Mouse (Mus musculus): ENCODE measurements around the gene Spock1. TPM values are rescaled to one million over a fixed set of nuclear protein-coding genes. Genes with fewer than 3 reads are reported as not detected.

Spock1 gene
- polyA plus RNA-seq, 1 experiment from 2014 or later = 69.4 TPM

GRCm38 (mm10) chr13:57907428-57908265, 485 bp downstream of the Spock1 start:
- no peaks in the 10 kb centered on the region for H3K36me3 ChIP-seq
- peaks cover 26% of the 10 kb centered on the region for H3K4me1 ChIP-seq (replicated peaks)
- peak; percentile 86 for ATAC-seq (ENCODE audit: low FRiP score)
- peak overlapping the region; percentile 77 for H3K4me2 ChIP-seq
- peak overlapping the region; percentile 65 for H3K4me3 ChIP-seq
- H3K27ac ChIP-seq = peak overlapping the region; percentile 72
- H3K9ac ChIP-seq = peak overlapping the region; percentile 86
- no peaks in the 10 kb centered on the region for H3K9me3 ChIP-seq
- peaks cover 26% of the 10 kb centered on the region for H3K27me3 ChIP-seq
- WGBS = under 1% methylated on average over 59 of the region's 60 CpGs

DNA sequence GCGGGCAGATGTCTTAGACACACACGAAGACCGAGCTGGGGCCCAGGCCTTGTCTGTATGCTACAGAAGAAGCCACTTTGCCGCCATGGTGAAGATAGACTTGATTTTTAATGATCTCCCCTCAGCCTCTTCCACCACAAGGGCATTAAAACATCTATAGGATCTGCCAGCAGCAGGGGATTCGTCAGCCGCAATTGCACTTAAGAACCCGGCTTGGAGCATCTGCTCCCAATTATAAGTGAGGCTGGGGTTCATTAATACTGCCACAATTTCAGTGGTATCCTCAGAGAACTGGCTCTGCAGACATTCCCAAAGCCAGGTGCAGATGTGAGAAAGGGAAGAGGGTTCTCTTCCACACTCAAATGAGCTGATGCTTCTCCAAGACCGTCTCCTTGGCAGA, 13.5 kb downstream of the Spock1 start:
- 71% methylated on average over 8 of the region's 8 CpGs for WGBS
- Histone ChIP-seq H3K9ac (no peak overlapping the region), H3K4me3 (no peak overlapping the region), H3K4me1 (replicated peaks) (peaks cover 6% of the 10 kb centered on the region), H3K36me3 (peaks cover 19% of the 10 kb centered on the region), H3K27me3 (no peaks in the 10 kb centered on the region), H3K9me3 (peaks cover 3% of the 10 kb centered on the region; the same call in 1 of the 2 replicates), H3K4me2 (no peak overlapping the region), H3K27ac (peak overlapping the region; percentile 63)
- no peak for ATAC-seq (ENCODE audit: low FRiP score)

DNA sequence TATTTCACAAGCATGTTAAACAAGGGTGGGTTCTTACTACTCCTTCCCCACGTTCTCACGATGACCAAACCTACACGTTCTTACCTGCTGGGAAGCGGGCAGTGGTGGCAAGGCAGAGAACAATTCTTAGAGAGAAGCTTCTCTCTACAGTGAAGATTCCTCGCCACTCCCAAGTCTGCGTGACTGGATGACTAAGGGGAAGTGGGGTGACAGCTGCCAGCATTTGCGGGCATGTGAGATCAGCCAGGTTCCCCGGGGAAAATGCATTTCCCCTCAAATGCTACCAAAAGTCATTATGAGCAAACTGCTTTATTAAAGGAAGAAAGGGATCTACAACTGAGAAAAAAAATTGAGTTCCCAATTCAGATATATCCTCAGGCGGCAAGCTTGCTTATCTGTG, 18.4 kb downstream of the Spock1 start:
- Histone ChIP-seq H3K27me3 (no peaks in the 10 kb centered on the region), H3K4me1 (replicated peaks) (peaks cover 15% of the 10 kb centered on the region), H3K27ac (peak overlapping the region; percentile 9; the same call in 1 of the 2 replicates), H3K36me3 (no peaks in the 10 kb centered on the region), H3K9ac (no peak overlapping the region), H3K4me2 (peak overlapping the region; percentile 27; the same call in 1 of the 2 replicates), H3K4me3 (no peak overlapping the region), H3K9me3 (no peaks in the 10 kb centered on the region)
- WGBS = 58% methylated on average over 9 of the region's 9 CpGs
- ATAC-seq (ENCODE audit: low FRiP score) = no peak

DNA sequence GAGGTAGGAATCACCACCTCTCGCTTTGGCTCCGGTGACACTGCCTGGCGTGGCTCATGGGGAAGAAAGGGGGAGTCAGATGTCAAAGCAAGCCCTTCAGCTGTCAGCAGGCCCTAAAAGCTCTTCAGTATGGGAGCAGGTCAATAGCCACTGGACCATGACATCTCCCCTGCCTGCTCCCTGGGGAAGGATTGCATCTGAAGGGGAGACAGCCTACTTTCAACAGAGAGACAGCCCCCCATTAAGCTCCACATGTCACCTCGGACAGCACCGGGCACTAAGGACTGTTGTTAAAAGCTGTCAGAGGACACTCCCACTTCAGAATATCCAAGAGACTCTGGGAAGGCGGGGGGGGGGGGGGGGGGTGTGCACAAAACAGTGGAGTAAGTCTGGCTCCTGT, 19.1 kb downstream of the Spock1 start:
- Histone ChIP-seq H3K27ac (no peak overlapping the region), H3K9me3 (no peaks in the 10 kb centered on the region), H3K9ac (no peak overlapping the region), H3K4me2 (peak overlapping the region; percentile 27; the same call in 1 of the 2 replicates), H3K27me3 (no peaks in the 10 kb centered on the region), H3K36me3 (no peaks in the 10 kb centered on the region), H3K4me1 (replicated peaks) (peaks cover 15% of the 10 kb centered on the region), H3K4me3 (no peak overlapping the region)
- 11% methylated on average over 6 of the region's 6 CpGs for WGBS
- no peak for ATAC-seq (ENCODE audit: low FRiP score)

GRCm38 (mm10) chr13:57879817-57880216, 28.3 kb downstream of the Spock1 start:
- Histone ChIP-seq H3K4me2 (no peak overlapping the region), H3K9me3 (no peaks in the 10 kb centered on the region), H3K4me3 (no peak overlapping the region), H3K27ac (no peak overlapping the region; the same call in 1 of the 2 replicates), H3K4me1 (replicated peaks) (peaks cover 31% of the 10 kb centered on the region), H3K27me3 (no peaks in the 10 kb centered on the region), H3K36me3 (no peaks in the 10 kb centered on the region), H3K9ac (no peak overlapping the region)
- WGBS = 60% methylated on average over 4 of the region's 4 CpGs
- no peak for ATAC-seq (ENCODE audit: low FRiP score)

DNA sequence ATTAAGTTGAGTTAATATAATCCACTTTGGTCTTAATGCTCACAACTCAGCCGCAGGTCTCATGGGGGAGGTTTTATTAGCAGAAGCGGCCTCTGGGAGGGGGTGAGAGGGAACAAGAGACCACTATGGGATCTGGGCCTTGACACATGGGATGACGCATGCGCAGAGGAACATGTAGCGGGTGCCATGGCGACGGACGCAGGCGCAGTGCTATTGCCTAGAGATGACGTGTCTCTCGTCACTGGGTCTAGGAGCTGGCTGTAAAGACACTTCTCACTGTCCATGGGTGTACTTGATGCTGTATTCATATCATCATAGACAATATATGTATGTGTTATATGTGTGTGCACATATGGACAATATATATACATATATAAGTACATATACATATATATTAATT, 29.3 kb downstream of the Spock1 start:
- H3K4me1 ChIP-seq (replicated peaks) = peaks cover 31% of the 10 kb centered on the region
- no peak overlapping the region for H3K4me3 ChIP-seq
- no peaks in the 10 kb centered on the region for H3K9me3 ChIP-seq
- H3K27ac ChIP-seq = no peak overlapping the region
- H3K27me3 ChIP-seq = no peaks in the 10 kb centered on the region
- H3K36me3 ChIP-seq = no peaks in the 10 kb centered on the region
- no peak for ATAC-seq (ENCODE audit: low FRiP score)
- H3K4me2 ChIP-seq = no peak overlapping the region
- WGBS = 79% methylated on average over 11 of the region's 11 CpGs
- H3K9ac ChIP-seq = no peak overlapping the region

DNA sequence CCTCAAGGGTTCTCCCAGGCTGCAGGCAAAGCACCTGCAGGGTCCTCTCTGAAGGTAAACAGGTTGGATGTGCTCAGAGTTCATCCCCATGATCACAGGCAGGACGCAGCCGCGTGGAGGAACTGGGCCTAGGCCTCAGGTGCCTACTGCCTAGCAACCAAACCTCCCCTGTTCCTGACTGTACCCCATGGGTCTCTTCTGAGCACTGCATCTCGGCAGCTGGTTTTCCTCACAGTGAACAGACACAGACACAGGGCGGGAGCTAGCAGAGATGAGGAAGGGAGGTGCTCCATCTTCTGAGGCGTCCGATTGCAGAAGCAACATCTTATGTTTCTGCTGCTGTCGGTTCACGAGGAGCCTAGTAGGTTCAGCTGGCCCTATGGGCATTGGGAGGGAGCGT, 30.4 kb downstream of the Spock1 start:
- peaks cover 26% of the 10 kb centered on the region for H3K4me1 ChIP-seq (replicated peaks)
- no peaks in the 10 kb centered on the region for H3K27me3 ChIP-seq
- H3K4me3 ChIP-seq = no peak overlapping the region
- WGBS = 77% methylated on average over 10 of the region's 10 CpGs
- peak overlapping the region; percentile 64; the same call in 1 of the 2 replicates for H3K27ac ChIP-seq
- no peak overlapping the region for H3K4me2 ChIP-seq
- H3K9ac ChIP-seq = no peak overlapping the region
- H3K9me3 ChIP-seq = no peaks in the 10 kb centered on the region
- no peaks in the 10 kb centered on the region for H3K36me3 ChIP-seq
- ATAC-seq (ENCODE audit: low FRiP score) = no peak

- H3K36me3 ChIP-seq = no peaks in the 10 kb centered on the region
- H3K27ac ChIP-seq = no peak overlapping the region
- no peak overlapping the region for H3K9ac ChIP-seq
- H3K4me2 ChIP-seq = no peak overlapping the region
- no peaks in the 10 kb centered on the region for H3K9me3 ChIP-seq
- H3K4me3 ChIP-seq = no peak overlapping the region
- 61% methylated on average over 5 of the region's 5 CpGs for WGBS
- H3K27me3 ChIP-seq = no peaks in the 10 kb centered on the region
- ATAC-seq (ENCODE audit: low FRiP score) = no peak
- H3K4me1 ChIP-seq (replicated peaks) = peaks cover 19% of the 10 kb centered on the region
Measured at GRCm38 (mm10) chr13:57876966-57877365, 31.2 kb downstream of the Spock1 start.

- ATAC-seq (ENCODE audit: low FRiP score) = no peak
- 87% methylated on average over 4 of the region's 4 CpGs for WGBS
- Histone ChIP-seq H3K27me3 (no peaks in the 10 kb centered on the region), H3K4me3 (no peak overlapping the region), H3K36me3 (no peaks in the 10 kb centered on the region), H3K9me3 (no peaks in the 10 kb centered on the region), H3K27ac (no peak overlapping the region), H3K4me1 (replicated peaks) (0 out of 2 replicates have a peak, but pooled peaks cover 5% of the 10 kb centered on the region), H3K9ac (no peak overlapping the region), H3K4me2 (no peak overlapping the region)
Measured at GRCm38 (mm10) chr13:57870058-57870457, 38.1 kb downstream of the Spock1 start.

DNA sequence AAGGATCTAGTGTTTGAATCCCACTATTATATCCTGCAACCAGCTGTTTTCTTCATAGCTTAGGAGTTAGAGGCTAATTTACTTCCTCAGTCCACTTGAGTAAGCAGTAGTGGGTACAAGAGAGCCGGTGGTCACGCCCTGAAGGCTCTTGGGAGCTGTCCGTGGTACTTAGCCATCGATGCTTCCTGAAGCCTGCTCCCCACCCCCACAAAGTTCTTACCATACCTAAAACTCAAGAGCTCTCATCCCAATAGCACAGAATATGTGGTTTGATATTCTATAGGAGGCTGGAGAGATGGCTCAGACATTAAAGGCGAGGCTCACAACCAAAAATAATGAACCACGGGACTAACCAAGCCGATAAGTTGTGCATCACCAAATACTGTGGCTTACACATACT, 40.5 kb downstream of the Spock1 start:
- H3K9ac ChIP-seq = no peak overlapping the region
- no peak for ATAC-seq (ENCODE audit: low FRiP score)
- H3K4me2 ChIP-seq = no peak overlapping the region
- H3K4me1 ChIP-seq (replicated peaks) = peaks cover 11% of the 10 kb centered on the region
- no peaks in the 10 kb centered on the region for H3K27me3 ChIP-seq
- no peak overlapping the region for H3K27ac ChIP-seq
- no peaks in the 10 kb centered on the region for H3K9me3 ChIP-seq
- whole genome bisulfite sequencing = 63% methylated on average over 7 of the region's 7 CpGs
- H3K4me3 ChIP-seq = no peak overlapping the region
- H3K36me3 ChIP-seq = no peaks in the 10 kb centered on the region

DNA sequence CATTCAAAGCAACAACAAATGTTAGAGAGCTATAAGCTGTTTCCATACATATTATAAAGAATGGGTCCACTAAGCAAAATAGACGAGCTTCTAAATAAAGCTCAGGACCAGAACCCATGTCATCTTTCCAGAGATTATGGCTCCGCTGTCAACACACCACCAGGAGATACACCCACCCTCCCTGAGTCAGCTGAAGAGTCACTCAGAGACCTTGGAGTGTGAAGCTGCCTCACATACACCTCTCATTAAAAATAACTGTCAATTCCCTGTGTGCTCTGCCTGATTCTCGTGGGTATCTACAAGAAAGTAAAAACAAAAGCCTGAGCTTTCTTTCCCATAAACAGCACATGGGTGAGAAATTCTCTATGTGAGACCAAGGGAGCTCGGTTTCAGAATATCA, 43.1 kb downstream of the Spock1 start:
- peaks cover 6% of the 10 kb centered on the region for H3K4me1 ChIP-seq (replicated peaks)
- WGBS = 84% methylated on average over 4 of the region's 4 CpGs
- no peaks in the 10 kb centered on the region for H3K36me3 ChIP-seq
- no peak overlapping the region for H3K4me3 ChIP-seq
- no peak overlapping the region for H3K27ac ChIP-seq
- no peak overlapping the region for H3K4me2 ChIP-seq
- no peaks in the 10 kb centered on the region for H3K27me3 ChIP-seq
- H3K9ac ChIP-seq = no peak overlapping the region
- no peak for ATAC-seq (ENCODE audit: low FRiP score)
- H3K9me3 ChIP-seq = no peaks in the 10 kb centered on the region

GRCm38 (mm10) chr13:57858491-57858890, 49.6 kb downstream of the Spock1 start:
- H3K36me3 ChIP-seq = no peaks in the 10 kb centered on the region
- no peaks in the 10 kb centered on the region for H3K27me3 ChIP-seq
- H3K27ac ChIP-seq = no peak overlapping the region
- ATAC-seq (ENCODE audit: low FRiP score) = no peak
- no peak overlapping the region for H3K9ac ChIP-seq
- no peaks in the 10 kb centered on the region for H3K9me3 ChIP-seq
- no peak overlapping the region for H3K4me3 ChIP-seq
- WGBS = 23% methylated on average over 9 of the region's 9 CpGs
- H3K4me1 ChIP-seq (replicated peaks) = peaks cover 38% of the 10 kb centered on the region
- no peak overlapping the region for H3K4me2 ChIP-seq

DNA sequence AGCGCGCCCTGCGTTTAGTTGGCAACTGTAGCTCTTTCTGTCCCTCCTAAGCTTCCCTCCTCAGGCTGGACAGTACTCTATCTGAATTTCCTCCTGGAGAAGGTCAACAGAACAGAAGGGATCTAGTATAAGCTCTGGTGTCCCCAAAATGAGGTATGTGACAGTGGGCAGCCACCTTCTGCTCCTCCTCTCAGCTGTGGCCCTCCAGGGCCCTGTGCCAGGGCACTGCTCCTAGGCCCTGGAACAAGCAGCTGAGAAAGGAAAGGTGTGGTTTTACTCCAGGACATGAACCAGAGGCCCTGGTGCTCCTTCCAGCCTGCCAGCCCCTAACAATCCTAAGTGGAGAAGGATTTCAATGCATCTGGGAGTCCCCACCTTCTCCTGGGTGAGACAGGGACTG, 51.1 kb downstream of the Spock1 start:
- 81% methylated on average over 3 of the region's 3 CpGs for WGBS
- no peak overlapping the region for H3K4me2 ChIP-seq

More for the DNA sequence above, 51.1 kb downstream of the Spock1 start:
- Histone ChIP-seq H3K27ac (no peak overlapping the region), H3K9me3 (no peaks in the 10 kb centered on the region), H3K27me3 (no peaks in the 10 kb centered on the region), H3K4me3 (no peak overlapping the region), H3K36me3 (no peaks in the 10 kb centered on the region), H3K9ac (no peak overlapping the region), H3K4me1 (replicated peaks) (peaks cover 39% of the 10 kb centered on the region)
- no peak for ATAC-seq (ENCODE audit: low FRiP score)
